Mouse (Mus musculus) left cerebral cortex, adult 8-10 months (tissue): ENCODE data around the gene Cbx7. TPM values are rescaled to one million over a fixed set of nuclear protein-coding genes. Genes with fewer than 3 reads are reported as not detected.

Source experiments
- DNase-seq, 2 experiments: peaks; one replicate each; pipeline ENCODE4 v3.0.0; 2022; ENCODE audit warnings: low spot score in 2 of 2
- total RNA-seq, 4 experiments: library from RNA; stranded (reverse); gene quantifications; 2 replicates each; pipeline ENCODE4 v1.2.4; 2022

Gene Cbx7
- total RNA-seq, result 10 to 100 TPM; 51.4 to 59.9 (median 55.5) TPM

GRCm38 (mm10) chr15:79970940-79971339 is at the start of gene Cbx7:
Cbx7 (minus strand) TSS chr15:79971119.
- no peak for DNase-seq

- DNase-seq, result no peak
Observed at GRCm38 (mm10) chr15:80020516-80020915, 49.6 kb upstream of the Cbx7 start.

DNA sequence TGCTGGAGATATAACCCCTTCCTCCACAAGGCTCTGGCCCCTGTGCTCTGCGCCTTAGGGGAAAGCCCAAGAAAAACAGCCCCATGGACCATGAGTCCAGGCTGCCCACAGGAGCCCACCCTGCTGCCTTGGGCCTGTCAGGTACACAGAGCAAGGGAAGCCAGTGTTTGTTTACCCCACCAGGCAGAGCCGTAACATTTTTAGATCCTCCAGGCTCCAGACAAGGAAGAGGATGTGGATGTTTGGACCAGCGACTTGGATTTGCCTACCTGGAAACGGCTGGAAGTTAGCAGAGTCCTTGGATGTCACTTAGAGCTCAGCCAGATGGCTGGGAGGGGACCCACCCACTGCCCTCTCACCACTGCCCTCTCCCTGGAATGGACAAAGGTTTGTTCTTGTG is 48.7 kb upstream of the Cbx7 start:
- DNase-seq, result no peak

DNA sequence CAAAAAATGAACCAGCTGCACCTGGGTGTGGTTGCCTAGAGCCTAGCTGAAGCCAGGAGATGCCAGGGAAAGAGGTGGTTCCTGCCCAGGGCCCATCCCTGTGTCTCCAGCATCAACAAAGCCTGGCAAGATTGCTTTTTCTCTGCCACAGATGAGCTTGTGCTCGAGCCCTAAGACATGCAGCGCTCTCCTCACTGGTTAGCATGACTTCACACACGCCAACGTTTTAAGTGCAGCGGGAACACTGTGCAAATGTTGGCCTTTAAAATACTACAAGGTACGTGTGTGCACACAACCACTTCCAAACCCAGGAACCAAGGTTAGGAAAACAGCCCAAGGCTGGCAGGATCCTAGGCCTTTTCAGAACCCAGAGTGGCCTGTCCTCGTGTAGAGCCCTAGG is 48.3 kb upstream of the Cbx7 start:
- peak in 1 of 2 experiments; percentile 54 for DNase-seq

DNA sequence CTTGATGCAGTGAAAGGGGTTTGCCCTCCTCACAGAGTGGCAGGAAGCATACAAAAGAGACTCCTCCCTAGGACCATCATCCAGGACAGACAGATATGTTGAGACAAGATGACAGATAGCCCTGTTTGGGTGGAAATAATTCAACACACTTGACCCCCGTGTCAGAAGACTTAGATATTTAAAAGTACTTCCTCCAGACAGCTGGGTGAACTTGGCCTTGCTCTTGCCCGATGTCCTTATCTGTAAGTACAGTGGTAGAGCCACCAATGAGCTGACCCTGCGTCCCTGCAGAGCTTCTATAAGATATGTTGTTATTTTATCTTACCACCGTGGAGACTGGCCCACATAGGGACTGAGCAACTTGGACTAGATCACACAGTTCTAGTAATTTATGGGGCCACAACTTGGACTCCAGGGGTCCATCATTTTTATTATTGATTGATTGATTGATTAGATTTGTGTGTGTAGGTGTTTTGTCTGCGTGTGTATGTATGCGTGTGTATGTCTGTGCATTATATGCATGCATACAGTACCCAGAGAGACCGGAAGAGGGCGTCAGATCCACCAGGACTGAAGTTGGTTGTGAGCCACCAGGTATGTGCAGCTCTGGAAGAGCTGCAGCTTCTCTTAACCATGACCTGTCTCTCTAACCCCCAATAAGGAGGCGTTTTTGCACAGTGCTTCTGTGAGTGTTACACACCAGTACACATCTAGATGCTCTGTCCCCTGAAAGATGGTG is 45.8 kb upstream of the Cbx7 start:
- DNase-seq, result no peak

DNA sequence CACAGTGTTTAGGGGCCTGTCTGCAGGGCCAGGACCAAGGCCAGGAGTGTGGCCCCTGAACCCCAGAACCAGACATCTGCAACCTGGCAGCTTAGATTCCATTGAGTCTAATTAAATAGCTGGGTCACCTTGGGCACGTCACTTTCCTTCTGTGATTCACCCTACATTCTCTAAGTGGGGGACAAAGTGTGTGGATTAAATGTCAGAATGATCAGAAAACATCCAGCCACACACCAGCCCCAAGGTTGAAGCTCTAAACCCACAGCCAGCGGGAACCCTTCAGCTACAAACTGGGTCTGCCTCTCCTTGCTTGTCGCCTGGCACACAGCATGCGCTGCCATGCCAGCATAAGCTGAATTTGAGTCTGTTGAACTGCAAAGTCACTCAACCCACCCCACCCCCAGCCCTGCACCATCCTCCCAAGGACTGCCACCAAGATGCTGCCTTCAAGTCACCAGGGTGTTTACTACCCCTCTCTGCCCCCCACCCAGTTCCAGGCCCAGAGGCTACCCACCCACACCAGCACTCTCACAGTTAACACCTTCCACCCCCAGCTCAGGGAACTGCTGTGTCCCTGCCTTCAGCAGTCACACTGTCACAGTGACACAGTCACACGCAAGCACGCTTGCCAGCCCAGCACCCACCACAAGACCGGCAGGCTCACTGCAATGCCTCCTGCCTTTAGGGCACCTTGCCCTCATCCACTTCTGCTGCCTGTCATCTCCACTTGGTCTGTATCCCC is 44.5 kb upstream of the Cbx7 start:
- peak; percentile 39 to 78 for DNase-seq

GRCm38 (mm10) chr15:80014321-80015210 is 43.6 kb upstream of the Cbx7 start, which contains the start of gene Pdgfb:
Pdgfb (minus strand) TSS chr15:80014977.
- peak; percentile 57 to 61 for DNase-seq

DNA sequence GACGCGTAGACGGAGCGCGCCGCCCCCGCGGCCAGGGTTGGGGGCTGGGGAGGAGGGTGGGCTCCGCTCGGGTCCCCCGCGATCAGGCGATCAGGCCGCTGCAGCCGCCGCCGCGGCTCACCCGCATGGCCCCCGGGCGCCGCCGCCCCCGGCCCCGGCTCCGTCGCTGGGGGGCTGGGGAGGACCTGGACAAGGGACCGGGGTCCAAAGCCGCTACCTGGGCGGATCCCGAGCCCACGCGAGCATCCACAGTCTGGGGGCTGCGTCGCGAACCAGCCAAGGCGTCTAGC is 43.1 kb upstream of the Cbx7 start:
- no peak for DNase-seq

DNA sequence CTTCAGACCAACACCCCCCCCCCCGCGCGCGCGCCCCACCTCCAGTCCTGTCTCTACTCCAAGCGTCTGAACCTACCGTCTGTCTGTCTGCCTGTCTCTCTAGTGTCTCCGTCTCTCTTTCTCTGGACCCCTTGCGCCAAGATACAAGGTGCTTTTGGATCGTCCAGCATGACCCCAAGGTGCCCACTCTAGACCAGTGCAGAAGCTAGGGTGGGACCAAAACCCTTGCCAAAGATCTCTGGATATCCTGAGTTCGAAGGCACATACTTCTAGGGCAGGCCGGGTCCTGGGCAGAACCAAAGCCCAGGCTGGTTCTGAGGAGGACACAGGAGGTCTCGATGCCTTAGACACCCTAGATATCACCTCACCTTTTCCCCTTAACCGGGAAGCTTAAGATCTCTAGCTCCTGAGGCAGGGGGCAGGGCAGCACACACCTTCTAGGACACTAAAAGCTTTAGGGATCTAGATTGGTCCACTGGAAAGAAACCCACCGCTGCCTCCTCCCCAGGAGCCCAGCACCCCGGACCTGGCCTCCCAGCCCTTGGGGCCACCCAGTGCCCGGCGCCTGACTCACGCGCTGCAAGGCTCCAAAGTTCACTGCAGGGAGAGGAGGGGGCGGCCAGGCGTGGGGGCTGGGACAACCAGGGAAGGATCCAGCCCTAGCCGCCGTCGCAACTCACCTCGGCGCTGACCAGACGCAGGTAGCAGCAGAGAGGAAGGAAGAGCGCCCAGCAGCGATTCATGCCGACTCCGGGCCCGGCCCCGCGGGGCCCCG is 42.5 kb upstream of the Cbx7 start:
- no peak for DNase-seq

- DNase-seq, result peak; percentile 62 to 80
Observed at GRCm38 (mm10) chr15:80012527-80013201, 41.7 kb upstream of the Cbx7 start.

DNA sequence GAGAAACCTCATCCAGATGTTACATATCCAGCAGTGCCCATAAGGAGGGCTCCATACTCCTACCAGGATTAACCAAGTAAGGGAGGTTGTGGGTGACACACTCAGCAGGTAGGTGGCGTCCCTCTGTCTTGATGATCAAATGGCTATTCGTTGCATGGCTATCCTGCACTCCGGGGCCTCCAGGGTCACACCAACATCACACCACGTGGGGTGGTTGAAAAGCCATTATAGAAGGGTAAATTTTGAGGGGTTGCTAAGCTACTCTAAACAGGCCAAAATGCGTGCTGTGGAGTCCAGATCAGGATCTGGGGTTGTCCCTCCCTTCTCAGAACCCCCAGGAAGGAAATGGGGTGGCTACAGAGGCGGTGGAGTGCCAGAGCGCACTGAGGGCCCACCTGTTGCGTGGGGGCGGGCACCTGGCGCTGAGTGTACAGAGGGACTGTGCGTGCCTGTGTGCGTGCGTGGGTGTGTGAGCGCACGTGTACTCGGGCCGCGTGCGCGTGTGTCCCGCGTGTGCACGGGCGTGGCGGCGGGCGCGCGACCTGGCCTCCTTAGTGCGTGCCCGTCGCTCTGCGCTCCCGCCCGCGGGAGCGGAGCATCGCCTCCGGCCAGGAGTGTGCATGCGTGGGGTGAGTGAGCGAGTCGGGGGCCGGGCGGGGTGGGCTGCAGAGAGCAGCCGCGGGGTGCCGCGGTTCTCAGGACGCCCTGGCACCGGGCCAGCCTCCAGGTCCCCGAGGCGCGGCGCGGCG is 41.0 kb upstream of the Cbx7 start:
- DNase-seq, result peak; percentile 71 to 91

GRCm38 (mm10) chr15:80011194-80011593 is 40.3 kb upstream of the Cbx7 start:
- no peak for DNase-seq

DNA sequence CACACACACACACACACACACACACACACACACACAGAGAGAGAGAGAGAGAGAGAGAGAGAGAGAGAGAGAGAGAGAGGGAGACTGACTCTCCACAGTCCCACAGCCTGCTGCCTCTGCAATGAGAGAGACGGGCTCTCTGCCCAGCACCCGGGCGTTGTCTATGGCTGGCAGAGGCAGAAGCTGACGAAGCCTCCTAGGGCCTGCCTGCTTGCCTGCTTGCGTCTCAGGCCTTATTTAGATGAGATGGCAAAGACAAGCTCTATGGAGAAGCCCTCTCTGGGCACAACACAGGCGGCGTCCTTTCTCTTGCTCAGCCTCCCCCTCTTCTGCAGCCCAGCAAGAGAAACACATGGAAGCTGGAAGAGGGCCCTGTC is 39.3 kb upstream of the Cbx7 start:
- DNase-seq, result peak in 1 of 2 experiments; percentile 87

- peak in 1 of 2 experiments; percentile 68 for DNase-seq
Observed at GRCm38 (mm10) chr15:80009421-80010181, 38.7 kb upstream of the Cbx7 start.

- no peak for DNase-seq
Observed at GRCm38 (mm10) chr15:80008461-80008860, 37.5 kb upstream of the Cbx7 start.

- DNase-seq, result no peak
Observed at GRCm38 (mm10) chr15:80006156-80006555, 35.2 kb upstream of the Cbx7 start.

GRCm38 (mm10) chr15:80005436-80005835 is 34.5 kb upstream of the Cbx7 start:
- no peak for DNase-seq

- no peak for DNase-seq
Observed at GRCm38 (mm10) chr15:80004644-80005340, 33.9 kb upstream of the Cbx7 start.
